Mouse (Mus musculus): ENCODE data around the gene Lck. TPM values are rescaled to one million over a fixed set of nuclear protein-coding genes. Genes with fewer than 3 reads are reported as not detected.
A peak's percentile ranks its signal among the peaks of the same experiment; 100 is the strongest.

The Lck gene
- total and polyA plus RNA-seq, 3 experiments = 2.7 to 6.9 TPM; not detected in 1

GRCm38 (mm10) chr4:129575171-129575844 lies 1.9 kb upstream of the Lck start:
- Histone ChIP-seq H3K4me3 (ENCODE audit: control insufficient read depth in 1 of 2, insufficient read depth in 1 of 2, low read depth in 2 of 2, low read length in 2 of 2) (peak overlapping the region; percentile 22 to 77), H3K27me3 (ENCODE audit: control insufficient read depth in 1 of 2, insufficient read depth in 2 of 2, low read length in 2 of 2) (no peaks in the 10 kb centered on the region), H3K79me2 (ENCODE audit: control insufficient read depth, insufficient read depth, low read length, poor library complexity) (no peaks in the 10 kb centered on the region), H3K9me3 (replicated peaks; ENCODE audit: insufficient read depth, low read length) (no peaks in the 10 kb centered on the region), H3K36me3 (ENCODE audit: control insufficient read depth in 1 of 2, insufficient read depth in 2 of 2, low read length in 2 of 2) (peaks cover 0 to 6% of the 10 kb centered on the region in 2 experiments; a peak in 2 of 4 replicates), H3K27ac (ENCODE audit: control insufficient read depth, low read depth, low read length) (0 out of 2 replicates have a peak overlapping the region, but pooled peaks have one; percentile 2), H3K9ac (ENCODE audit: control insufficient read depth, low read depth, low read length, poor library complexity, severe bottlenecking) (peak overlapping the region; percentile 1), H3K4me1 (ENCODE audit: control insufficient read depth in 1 of 2, insufficient read depth in 2 of 2, low read length in 2 of 2) (peaks cover 0 to 20% of the 10 kb centered on the region in 2 experiments; a peak in 3 of 4 replicates)
- peak; percentile 72 for DNase-seq (ENCODE audit: low read depth, low spot score)
- no peak for TF ChIP-seq TAL1 (IDR thresholded peaks at IDR 0.05; ENCODE audit: low read length)
- TF ChIP-seq ETS1 (IDR thresholded peaks at IDR 0.05; ENCODE audit: low read depth, low read length) = peak; percentile 37; the same call in 1 of the 2 replicates
- TF ChIP-seq POLR2A (IDR thresholded peaks at IDR 0.05; ENCODE audit: control insufficient read depth in 1 of 2, insufficient read depth in 1 of 2, low read depth in 1 of 2, low read length in 2 of 2, poor library complexity in 1 of 2) = no peak
- TF ChIP-seq E2F4 (IDR thresholded peaks at IDR 0.05; ENCODE audit: borderline replicate concordance, low read depth, low read length) = no peak
- TF ChIP-seq BHLHE40 (IDR thresholded peaks at IDR 0.05; ENCODE audit: borderline replicate concordance, low read depth, low read length) = no peak
- TF ChIP-seq MAZ (IDR thresholded peaks at IDR 0.05; ENCODE audit: low read depth, low read length) = 0 out of 2 replicates have a peak, but pooled peaks have one; percentile 25
- TF ChIP-seq NELFE (IDR thresholded peaks at IDR 0.05; ENCODE audit: low read depth, low read length) = no peak
- TF ChIP-seq KAT2A (conservative IDR thresholded peaks at IDR 0.05; ENCODE audit: low read depth, low read length) = no peak
- TF ChIP-seq POLR2AphosphoS2 (IDR thresholded peaks at IDR 0.05; ENCODE audit: low read length) = no peak
- 0 out of 2 replicates have a peak, but pooled peaks have one; percentile 15 for TF ChIP-seq MAX (IDR thresholded peaks at IDR 0.05; ENCODE audit: low read length)
- TF ChIP-seq EP300 (IDR thresholded peaks at IDR 0.05; ENCODE audit: low read depth in 1 of 2, low read length in 2 of 2) = no peak
- TF ChIP-seq JUND (IDR thresholded peaks at IDR 0.05; ENCODE audit: low read depth, low read length) = no peak
- TF ChIP-seq UBTF (IDR thresholded peaks at IDR 0.05; ENCODE audit: borderline replicate concordance, insufficient read depth, low read depth, low read length) = no peak
- no peak for TF ChIP-seq CHD1 (IDR thresholded peaks at IDR 0.05; ENCODE audit: low read depth, low read length)
- no peak for TF ChIP-seq TCF12 (IDR thresholded peaks at IDR 0.05; ENCODE audit: low read depth, low read length)
- peak; percentile 79 for TF ChIP-seq ZNF384 (IDR thresholded peaks at IDR 0.05; ENCODE audit: low read depth, low read length)

- Histone ChIP-seq H3K79me2 (ENCODE audit: control insufficient read depth, insufficient read depth, low read length, poor library complexity) (no peaks in the 10 kb centered on the region), H3K27me3 (ENCODE audit: control insufficient read depth in 1 of 2, insufficient read depth in 2 of 2, low read length in 2 of 2) (no peaks in the 10 kb centered on the region; a peak in 1 of 4 replicates), H3K4me1 (ENCODE audit: control insufficient read depth in 1 of 2, insufficient read depth in 2 of 2, low read length in 2 of 2) (peaks cover 0 to 12% of the 10 kb centered on the region in 2 experiments; a peak in 3 of 4 replicates), H3K36me3 (ENCODE audit: control insufficient read depth in 1 of 2, insufficient read depth in 2 of 2, low read length in 2 of 2) (peaks cover 0 to 6% of the 10 kb centered on the region in 2 experiments; a peak in 2 of 4 replicates), H3K9me3 (replicated peaks; ENCODE audit: insufficient read depth, low read length) (no peaks in the 10 kb centered on the region), H3K4me3 (ENCODE audit: control insufficient read depth in 1 of 2, insufficient read depth in 1 of 2, low read depth in 2 of 2, low read length in 2 of 2) (no peak overlapping the region), H3K9ac (ENCODE audit: control insufficient read depth, low read depth, low read length, poor library complexity, severe bottlenecking) (no peak overlapping the region), H3K27ac (ENCODE audit: control insufficient read depth, low read depth, low read length) (no peak overlapping the region)
- TF ChIP-seq USF2 (IDR thresholded peaks at IDR 0.05; ENCODE audit: borderline replicate concordance in 1 of 2, insufficient read depth in 1 of 2, low read depth in 1 of 2, low read length in 2 of 2) = no peak
- TF ChIP-seq CHD2 (IDR thresholded peaks at IDR 0.05; ENCODE audit: low read length) = no peak
- TF ChIP-seq RAD21 (IDR thresholded peaks at IDR 0.05; ENCODE audit: low read depth, low read length) = no peak
- TF ChIP-seq TCF12 (IDR thresholded peaks at IDR 0.05; ENCODE audit: low read depth, low read length) = no peak
- TF ChIP-seq CHD1 (IDR thresholded peaks at IDR 0.05; ENCODE audit: low read depth, low read length) = no peak
- no peak for TF ChIP-seq ELF1 (IDR thresholded peaks at IDR 0.05; ENCODE audit: low read depth, low read length)
- no peak for TF ChIP-seq MYB (IDR thresholded peaks at IDR 0.05; ENCODE audit: low read depth, low read length)
- no peak for TF ChIP-seq HCFC1 (IDR thresholded peaks at IDR 0.05; ENCODE audit: low read depth, low read length)
- no peak for TF ChIP-seq RCOR1 (IDR thresholded peaks at IDR 0.05; ENCODE audit: low read depth, low read length)
- no peak for TF ChIP-seq SMC3 (IDR thresholded peaks at IDR 0.05; ENCODE audit: low read depth, low read length)
- no peak for TF ChIP-seq BHLHE40 (IDR thresholded peaks at IDR 0.05; ENCODE audit: borderline replicate concordance, low read depth, low read length)
- TF ChIP-seq TAL1 (IDR thresholded peaks at IDR 0.05; ENCODE audit: low read length) = no peak
- TF ChIP-seq MXI1 (IDR thresholded peaks at IDR 0.05; ENCODE audit: low read depth, low read length) = no peak
- no peak for TF ChIP-seq ETS1 (IDR thresholded peaks at IDR 0.05; ENCODE audit: low read depth, low read length)
- no peak for DNase-seq (ENCODE audit: low read depth, low spot score)
Measured at GRCm38 (mm10) chr4:129573093-129573370, 409 bp downstream of the Lck start.
